Mouse (Mus musculus): Measurements from ENCODE around the gene Gm136.

DNA sequence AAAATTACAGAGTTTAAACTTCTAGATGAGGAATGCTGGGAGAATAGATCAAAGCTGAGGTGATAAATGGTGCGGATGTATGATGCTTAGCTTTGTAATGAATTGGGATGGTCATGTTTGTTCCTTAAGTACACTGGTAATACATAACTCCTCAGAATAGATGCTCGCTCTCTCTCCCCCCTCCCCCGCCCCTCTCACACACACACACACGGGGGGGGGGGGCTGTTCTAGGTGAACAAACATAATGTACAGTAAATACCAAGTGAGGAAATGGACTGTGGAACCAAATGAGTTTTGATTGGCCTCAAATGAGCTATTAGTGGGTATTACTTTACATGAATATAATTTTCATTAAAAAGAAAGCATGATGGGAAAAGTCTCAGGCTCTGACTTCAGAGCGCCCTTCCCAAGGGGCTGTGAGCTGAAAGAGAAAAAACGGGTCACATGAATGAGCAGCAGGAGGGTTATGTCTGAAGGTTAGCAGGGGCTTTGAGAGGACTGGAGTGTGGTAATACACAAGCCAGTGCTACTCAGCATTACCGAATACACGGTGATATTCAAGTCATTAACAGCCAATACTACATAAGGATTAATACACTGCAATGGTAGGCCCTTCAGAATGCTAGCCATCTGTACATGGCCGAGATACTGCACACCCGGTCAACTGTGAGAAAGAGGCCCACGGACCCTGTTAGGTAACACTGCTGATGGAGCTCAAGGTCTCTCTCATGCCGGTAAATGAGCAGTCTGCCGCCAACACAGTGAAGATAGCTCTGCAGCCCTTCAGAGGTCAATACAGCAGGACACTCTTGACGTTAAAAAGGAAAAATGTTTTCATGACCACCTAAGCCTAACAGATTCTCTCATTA lies 45.3 kb upstream of the Gm136 start:
- TF ChIP-seq GATA1 (IDR thresholded peaks at IDR 0.05; ENCODE audit: borderline replicate concordance, low read length) (no peak), FLI1 (IDR thresholded peaks at IDR 0.05; ENCODE audit: low read length) (no peak)

Data from megakaryocyte, embryonic 14.5 days (primary cell).